Mouse (Mus musculus) megakaryocyte, embryonic 14.5 days (primary cell): ENCODE data around the gene Epo.

Experiments
- FLI1 ChIP-seq: IDR thresholded peaks from 2 replicates; pipeline ENCODE4 v1.6.1; 2012; ENCODE audit warnings: low read length, inconsistent platforms, mixed read lengths
- GATA1 ChIP-seq: IDR thresholded peaks from 3 replicates; pipeline ENCODE4 v1.6.1; 2012; ENCODE audit warnings: mixed read lengths, low read length, inconsistent platforms, borderline replicate concordance

DNA sequence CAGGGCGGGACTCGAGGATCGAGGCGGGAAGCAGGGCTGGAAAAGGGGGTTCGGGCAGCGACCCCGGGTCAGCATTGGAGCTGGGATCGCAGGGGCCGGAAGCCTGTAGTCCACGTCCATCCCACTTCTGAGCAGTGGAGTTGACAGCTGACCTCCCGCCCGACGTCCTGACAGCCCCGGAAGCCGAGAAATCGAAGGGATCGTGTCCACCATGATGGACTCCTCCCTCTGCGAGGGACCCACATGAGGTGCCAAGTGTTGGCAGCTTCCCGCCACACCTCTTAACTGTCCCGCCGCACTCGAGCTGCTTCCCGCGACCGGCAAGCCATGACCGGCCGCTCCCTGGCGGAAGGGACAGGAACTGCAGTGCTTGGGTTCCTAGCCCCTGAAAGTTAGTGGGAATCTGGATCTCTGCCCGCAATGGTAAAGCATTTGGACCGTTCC lies 30.4 kb downstream of the Epo start:
- TF ChIP-seq GATA1 (no peak), FLI1 (no peak)
